Comparison of ENCODE assay signal across 11 mouse cellular contexts in genomic region chr8:101628816-101629215, GRCm38 (mm10).
DNase-seq lines count a peak whose midpoint lies in the region; ATAC-seq lines count a peak whose summit lies in the region.
"Had no signal": no experiment of that assay in that cellular context is flagged by ENCODE, and none has a peak within 500 bp of the region (broad histone marks: within the 10 kb centered on the region; RNA-seq: fewer than 3 reads in every experiment).

No protein-coding gene starts in this region.

- no peak overlapping the region for H3K27ac ChIP-seq in hindbrain, embryonic 10.5 days
- H3K27ac ChIP-seq in hindbrain, embryonic 16.5 days (ENCODE audit: low read depth, low read length): no peak overlapping the region
- H3K27ac ChIP-seq in midbrain, embryonic 14.5 days (replicated peaks; ENCODE audit: low read depth, low read length): no peak overlapping the region
- no peak overlapping the region for H3K27ac ChIP-seq in midbrain, embryonic 16.5 days (ENCODE audit: low read length)
- H3K27ac ChIP-seq: neural tube, embryonic 12.5 days; stomach, embryonic 15.5 days had no signal

- no peaks in the 10 kb centered on the region for H3K36me3 ChIP-seq in hindbrain, embryonic 10.5 days
- no peaks in the 10 kb centered on the region for H3K36me3 ChIP-seq in hindbrain, embryonic 16.5 days (ENCODE audit: control insufficient read depth, insufficient read depth, low read length)
- H3K36me3 ChIP-seq in midbrain, embryonic 14.5 days (ENCODE audit: control insufficient read depth, insufficient read depth, low read length): no peaks in the 10 kb centered on the region
- H3K36me3 ChIP-seq in midbrain, embryonic 16.5 days (ENCODE audit: control insufficient read depth, insufficient read depth, low read length): no peaks in the 10 kb centered on the region
- H3K36me3 ChIP-seq: neural tube, embryonic 12.5 days; stomach, embryonic 15.5 days had no signal

- no peak for ATAC-seq in hindbrain, embryonic 16.5 days
- ATAC-seq in midbrain, embryonic 14.5 days (ENCODE audit: low FRiP score, low TSS enrichment): no peak
- no peak for ATAC-seq in midbrain, embryonic 16.5 days

- H3K4me1 ChIP-seq in hindbrain, embryonic 10.5 days (replicated peaks): no peaks in the 10 kb centered on the region
- H3K4me1 ChIP-seq in hindbrain, embryonic 16.5 days (ENCODE audit: control insufficient read depth, insufficient read depth, low read depth, low read length): no peaks in the 10 kb centered on the region
- no peaks in the 10 kb centered on the region for H3K4me1 ChIP-seq in midbrain, embryonic 14.5 days (ENCODE audit: control insufficient read depth, insufficient read depth, low read length)
- H3K4me1 ChIP-seq in midbrain, embryonic 16.5 days (ENCODE audit: control insufficient read depth, insufficient read depth, low read length): no peaks in the 10 kb centered on the region
- H3K4me1 ChIP-seq: neural tube, embryonic 12.5 days; stomach, embryonic 15.5 days had no signal

- H3K4me3 ChIP-seq in hindbrain, embryonic 10.5 days: no peak overlapping the region
- no peak overlapping the region for H3K4me3 ChIP-seq in hindbrain, embryonic 16.5 days (ENCODE audit: low read length)
- no peak overlapping the region for H3K4me3 ChIP-seq in midbrain, embryonic 14.5 days (replicated peaks; ENCODE audit: low read depth, low read length)
- H3K4me3 ChIP-seq in midbrain, embryonic 16.5 days (ENCODE audit: low read depth, low read length): no peak overlapping the region
- H3K4me3 ChIP-seq: neural tube, embryonic 12.5 days; stomach, embryonic 15.5 days had no signal

- WGBS in hindbrain, embryonic 10.5 days: 44% methylated on average over 1 of the region's 1 CpGs
- 45% methylated on average over 1 of the region's 1 CpGs for WGBS in hindbrain, embryonic 16.5 days
- 25% methylated on average over 1 of the region's 1 CpGs for WGBS in midbrain, embryonic 14.5 days
- 29% methylated on average over 1 of the region's 1 CpGs for WGBS in midbrain, embryonic 16.5 days

- no peaks in the 10 kb centered on the region for H3K9me3 ChIP-seq in hindbrain, embryonic 10.5 days
- no peaks in the 10 kb centered on the region for H3K9me3 ChIP-seq in hindbrain, embryonic 16.5 days (ENCODE audit: control insufficient read depth, low read length)
- H3K9me3 ChIP-seq in midbrain, embryonic 14.5 days (ENCODE audit: control insufficient read depth, low read length): no peaks in the 10 kb centered on the region
- no peaks in the 10 kb centered on the region for H3K9me3 ChIP-seq in midbrain, embryonic 16.5 days (replicated peaks; ENCODE audit: control insufficient read depth, low read length, poor library complexity, severe bottlenecking)
- H3K9me3 ChIP-seq: neural tube, embryonic 12.5 days; stomach, embryonic 15.5 days had no signal

- H3K4me2 ChIP-seq in hindbrain, embryonic 16.5 days (ENCODE audit: low read length): no peak overlapping the region
- no peak overlapping the region for H3K4me2 ChIP-seq in midbrain, embryonic 14.5 days (ENCODE audit: low read length)
- H3K4me2 ChIP-seq in midbrain, embryonic 16.5 days (ENCODE audit: low read length): no peak overlapping the region
- H3K4me2 ChIP-seq: neural tube, embryonic 12.5 days; stomach, embryonic 15.5 days had no signal

- no peaks in the 10 kb centered on the region for H3K27me3 ChIP-seq in hindbrain, embryonic 10.5 days (ENCODE audit: insufficient read depth, poor library complexity, severe bottlenecking)
- no peaks in the 10 kb centered on the region for H3K27me3 ChIP-seq in hindbrain, embryonic 16.5 days (replicated peaks; ENCODE audit: control insufficient read depth, insufficient read depth, low read length)
- H3K27me3 ChIP-seq in midbrain, embryonic 14.5 days (ENCODE audit: control insufficient read depth, insufficient read depth, low read length): no peaks in the 10 kb centered on the region
- no peaks in the 10 kb centered on the region for H3K27me3 ChIP-seq in midbrain, embryonic 16.5 days (ENCODE audit: control insufficient read depth, insufficient read depth, low read depth, low read length)
- H3K27me3 ChIP-seq: neural tube, embryonic 12.5 days; stomach, embryonic 15.5 days had no signal

- peak; percentile 9 for DNase-seq in hindbrain, embryonic 10.5 days (ENCODE audit: low spot score)
- peak; percentile 46 for DNase-seq in midbrain, embryonic 14.5 days
- peak; percentile 14 for DNase-seq in c-Kit-positive CD71-positive TER-119-positive erythroid progenitor cells, embryonic 14.5 days (ENCODE audit: low spot score)
- peak; percentile 61 for DNase-seq in retina, embryonic 14.5 days (ENCODE audit: low spot score)
- no peak for DNase-seq in right cerebral cortex, postnatal 4 days
- DNase-seq in ovary, adult 18-20 months (ENCODE audit: low spot score): no peak
- DNase-seq: cerebellum, postnatal 25 days had no signal

- H3K9ac ChIP-seq in hindbrain, embryonic 16.5 days (ENCODE audit: low read depth, low read length): no peak overlapping the region
- H3K9ac ChIP-seq in midbrain, embryonic 14.5 days (replicated peaks; ENCODE audit: low read length): no peak overlapping the region
- H3K9ac ChIP-seq in midbrain, embryonic 16.5 days (ENCODE audit: low read depth, low read length): no peak overlapping the region
- H3K9ac ChIP-seq: neural tube, embryonic 12.5 days; stomach, embryonic 15.5 days had no signal

Comparison
In these comparisons a context has a peak if more than half of its experiments do, and no peak if none do; other contexts are left out.
1. DNase-seq: peak in hindbrain, embryonic 10.5 days (single experiment), midbrain, embryonic 14.5 days (single experiment), c-Kit-positive CD71-positive TER-119-positive erythroid progenitor cells, embryonic 14.5 days (single experiment) and retina, embryonic 14.5 days (single experiment); none in right cerebral cortex, postnatal 4 days (single experiment) and ovary, adult 18-20 months (single experiment).